Mouse (Mus musculus): ENCODE results near the gene Cul3. TPM values are rescaled to one million over a fixed set of nuclear protein-coding genes. Genes with fewer than 3 reads are reported as not detected.
"Not testable (repeated sequence)": the region's sequence is repeated elsewhere in the genome, so short reads cannot be mapped to it uniquely, and the experiment has no call there.

Cul3 gene
- 27.0 and 28.3 TPM in 2 replicates for polyA plus RNA-seq (2016; fragmentation: Nextera tagmentation; extraction: Ambion mirVana)

DNA sequence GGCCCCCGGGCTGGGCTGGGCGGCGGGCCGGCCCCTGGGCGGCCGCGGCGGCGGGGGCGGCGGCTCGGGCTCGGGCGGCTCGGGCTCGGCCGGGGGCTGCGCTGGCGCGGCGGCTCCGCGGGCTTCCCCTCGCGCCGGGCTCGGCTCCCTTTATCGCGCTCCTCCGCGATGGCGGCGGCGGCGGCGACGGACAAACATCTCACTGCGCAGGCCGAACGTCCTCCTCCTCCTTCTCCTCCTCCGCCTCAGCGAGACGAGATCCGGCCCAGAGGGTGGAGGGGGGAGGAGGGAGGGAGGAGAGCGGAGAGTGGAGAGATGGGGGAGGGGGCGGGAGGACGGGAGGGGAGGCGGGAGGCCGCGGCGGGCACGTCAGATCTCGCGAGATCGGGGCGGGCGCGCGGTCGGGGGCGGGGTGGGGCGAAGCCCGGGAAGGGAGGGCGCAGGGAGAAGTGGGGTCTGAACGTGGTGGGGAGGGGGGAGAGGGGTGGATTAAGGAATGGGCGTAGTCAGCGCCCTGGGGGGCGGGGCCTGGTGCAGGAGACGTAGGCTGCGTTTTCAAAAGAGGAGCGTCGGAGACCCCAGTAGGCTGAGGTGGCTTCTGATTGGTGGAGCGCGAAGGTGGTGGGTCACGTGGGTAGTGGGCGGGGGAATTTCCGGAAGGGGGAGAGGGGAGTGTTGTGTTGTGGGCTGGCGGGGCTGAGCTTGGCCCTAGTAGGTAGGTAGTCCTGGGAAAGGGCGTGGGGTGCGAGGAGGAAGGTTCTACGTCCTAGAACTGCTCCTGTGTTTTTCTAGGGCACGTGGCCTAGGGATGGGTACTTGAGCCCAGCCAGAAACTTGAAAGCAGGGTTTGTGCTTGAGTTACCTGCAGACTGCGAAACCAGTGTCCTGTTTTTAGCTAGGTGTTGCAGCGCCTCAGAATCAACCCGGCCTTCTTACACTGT is at the start of gene Cul3:
Gene Cul3 (minus strand): TSS at position 45 of the 941 bp plus-strand sequence.
- peak; percentile 99 for DNase-seq (ENCODE audit: low spot score)
- peak within 1 kb of the TSS; percentile 92 for H3K4me3 ChIP-seq
- H3K36me3 ChIP-seq, result no peaks in the 10 kb centered on the region
- H3K27ac ChIP-seq (replicated peaks), result peak within 1 kb of the TSS; percentile 98
- H3K9me3 ChIP-seq (replicated peaks), result no peaks in the 10 kb centered on the region
- 2% methylated on average over 59 of the region's 85 CpGs for WGBS
- H3K27me3 ChIP-seq (ENCODE audit: low read depth, poor library complexity, severe bottlenecking), result no peaks in the 10 kb centered on the region
- H3K4me1 ChIP-seq, result peaks cover 34% of the 10 kb centered on the region

DNA sequence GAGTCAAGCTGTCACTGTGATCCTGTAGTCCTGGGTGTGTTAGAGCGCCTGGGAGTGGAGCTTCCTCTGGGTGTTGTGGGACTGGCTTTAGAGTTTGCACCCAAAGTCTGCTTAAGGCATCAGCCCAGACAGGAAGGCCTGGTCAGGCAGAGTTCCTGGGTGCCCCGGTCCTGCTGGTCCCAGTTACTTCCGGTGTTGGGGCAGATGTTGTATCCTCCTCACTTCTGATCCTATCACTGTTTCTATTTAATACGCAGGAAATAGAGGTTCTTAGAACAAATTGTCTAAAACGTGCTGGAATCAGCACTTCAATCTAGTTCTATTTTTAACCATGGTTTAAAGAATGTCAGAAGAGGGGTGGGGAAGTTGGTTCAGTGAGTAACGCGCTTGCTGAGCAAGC is 49.2 kb upstream of the Cul3 start:
- no peaks in the 10 kb centered on the region for H3K27me3 ChIP-seq (ENCODE audit: low read depth, poor library complexity, severe bottlenecking)
- no peaks in the 10 kb centered on the region; the same call in 1 of the 2 replicates for H3K9me3 ChIP-seq (replicated peaks)
- H3K4me1 ChIP-seq, result no peaks in the 10 kb centered on the region
- no peak for DNase-seq (ENCODE audit: low spot score)
- no peak overlapping the region for H3K27ac ChIP-seq (replicated peaks)
- no peaks in the 10 kb centered on the region for H3K36me3 ChIP-seq
- 92% methylated on average over 7 of the region's 7 CpGs for WGBS
- H3K4me3 ChIP-seq, result no peak overlapping the region

DNA sequence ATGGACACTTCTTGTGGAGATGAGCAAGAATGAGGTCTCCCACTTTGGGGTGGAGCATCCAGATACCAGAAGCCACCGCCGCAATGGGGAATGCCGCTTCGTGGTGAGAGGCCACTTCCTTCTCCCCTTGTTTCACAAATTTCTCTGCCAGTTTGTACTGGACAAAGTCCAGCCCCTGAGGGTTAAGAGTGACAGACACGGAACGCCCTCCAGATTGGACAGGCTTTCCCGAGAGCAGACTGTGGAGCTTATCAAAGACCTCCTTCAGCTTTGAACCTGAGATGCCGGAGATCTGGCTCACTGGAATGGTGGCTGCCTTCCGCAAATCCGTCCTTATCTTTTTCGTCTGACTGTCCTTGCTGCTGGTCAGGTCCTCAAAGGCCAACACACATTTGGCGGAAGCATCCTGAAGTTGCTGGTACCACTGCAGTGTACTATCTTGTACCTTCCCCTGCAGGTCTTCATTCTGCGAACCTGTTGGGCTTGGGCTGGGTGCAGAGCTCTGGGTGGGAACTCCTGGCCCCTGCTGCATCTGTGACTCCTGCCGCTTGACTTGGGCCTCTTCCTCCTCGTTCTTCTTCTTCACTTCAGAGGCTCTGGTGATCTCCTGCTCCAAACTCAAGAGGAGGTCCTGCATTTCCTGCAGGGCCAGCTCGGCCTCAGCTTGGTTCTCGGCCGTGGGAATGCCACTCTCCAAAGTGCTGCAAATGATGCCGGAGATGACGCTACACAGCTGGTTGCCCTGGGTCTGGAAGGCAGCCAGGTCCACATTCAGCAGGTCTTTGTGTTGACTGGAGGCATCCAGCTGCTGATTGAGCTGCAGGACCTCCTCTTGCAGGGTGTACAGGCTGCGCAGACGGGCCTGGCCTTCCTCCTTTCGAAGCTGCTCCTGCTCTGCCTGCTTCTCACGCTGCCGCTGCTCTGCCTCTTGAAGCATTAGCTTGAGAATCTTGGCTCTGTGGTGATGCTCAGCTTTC is 43.6 kb upstream of the Cul3 start:
- H3K4me3 ChIP-seq, result no peak overlapping the region
- WGBS, result 89% methylated on average over 25 of the region's 25 CpGs
- H3K27ac ChIP-seq (replicated peaks), result no peak overlapping the region
- no peaks in the 10 kb centered on the region; the same call in 1 of the 2 replicates for H3K9me3 ChIP-seq (replicated peaks)
- no peaks in the 10 kb centered on the region for H3K4me1 ChIP-seq
- DNase-seq (ENCODE audit: low spot score), result no peak
- H3K36me3 ChIP-seq, result no peaks in the 10 kb centered on the region
- no peaks in the 10 kb centered on the region for H3K27me3 ChIP-seq (ENCODE audit: low read depth, poor library complexity, severe bottlenecking)

DNA sequence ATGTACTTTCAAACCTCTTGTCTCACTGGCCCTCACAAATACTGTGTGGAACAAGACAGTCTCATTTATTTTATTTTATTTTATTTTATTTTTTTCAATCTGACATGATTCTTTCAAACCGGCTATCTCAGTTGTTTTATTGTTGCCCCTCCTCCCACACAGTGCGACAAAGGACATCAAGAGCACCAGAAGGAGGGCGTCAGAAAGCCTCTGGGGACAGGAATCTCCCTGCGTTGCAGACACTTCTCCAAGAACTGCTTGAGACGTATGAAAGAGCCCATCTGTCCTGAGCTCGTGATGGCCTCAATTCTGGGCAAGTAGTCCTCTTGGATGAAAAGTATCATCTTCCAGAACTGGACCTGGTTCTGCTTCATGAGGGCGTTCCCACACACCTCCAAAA is 42.6 kb upstream of the Cul3 start:
- H3K4me3 ChIP-seq, result no peak overlapping the region
- H3K9me3 ChIP-seq (replicated peaks), result no peaks in the 10 kb centered on the region; the same call in 1 of the 2 replicates
- no peak overlapping the region for H3K27ac ChIP-seq (replicated peaks)
- WGBS, result 85% methylated on average over 7 of the region's 7 CpGs
- H3K4me1 ChIP-seq, result no peaks in the 10 kb centered on the region
- no peak for DNase-seq (ENCODE audit: low spot score)
- no peaks in the 10 kb centered on the region for H3K36me3 ChIP-seq
- H3K27me3 ChIP-seq (ENCODE audit: low read depth, poor library complexity, severe bottlenecking), result no peaks in the 10 kb centered on the region

DNA sequence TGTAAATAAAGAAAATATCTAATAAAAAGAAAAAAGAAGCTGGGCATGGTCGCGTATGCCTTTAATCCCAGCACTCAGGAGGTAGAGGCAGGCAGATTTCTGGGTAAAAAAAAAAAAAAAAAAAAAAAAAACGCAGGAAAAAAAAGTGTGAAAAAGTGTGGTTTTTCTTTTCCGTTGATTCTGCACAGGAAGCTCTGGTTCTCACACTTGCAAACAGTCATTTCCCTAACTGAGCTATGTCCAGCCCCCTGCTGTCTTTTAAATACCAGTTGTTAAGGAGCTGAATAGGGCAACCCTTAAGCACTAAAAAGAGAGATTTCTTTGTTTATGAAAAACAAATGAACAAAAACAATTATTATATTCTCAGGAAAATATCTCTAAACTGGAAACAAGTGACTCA is 41.0 kb upstream of the Cul3 start:
- Histone ChIP-seq H3K9me3 (replicated peaks) (no peaks in the 10 kb centered on the region), H3K4me3 (no peak overlapping the region), H3K27me3 (ENCODE audit: low read depth, poor library complexity, severe bottlenecking) (no peaks in the 10 kb centered on the region), H3K36me3 (no peaks in the 10 kb centered on the region), H3K4me1 (no peaks in the 10 kb centered on the region), H3K27ac (replicated peaks) (no peak overlapping the region)
- no peak for DNase-seq (ENCODE audit: low spot score)
- WGBS, result 24% methylated on average over 4 of the region's 4 CpGs

DNA sequence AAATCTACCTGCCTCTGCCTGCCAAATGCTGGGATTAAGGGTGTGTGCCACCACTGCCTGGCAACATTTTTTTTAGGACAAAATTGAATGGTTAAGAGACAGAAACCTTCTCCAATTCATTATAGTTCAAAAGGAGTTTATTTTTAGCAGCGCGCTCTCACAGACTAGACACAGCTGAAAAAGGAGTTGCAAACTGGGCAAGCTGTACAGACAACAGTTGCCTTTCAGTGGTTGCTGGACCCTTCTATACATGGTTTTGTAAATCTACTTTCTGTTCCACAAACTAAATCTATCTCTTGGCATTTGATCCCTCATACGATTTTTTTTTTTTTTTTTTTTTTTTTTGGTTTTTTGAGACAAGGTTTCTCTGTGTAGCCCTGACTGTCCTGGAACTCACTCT is 31.7 kb upstream of the Cul3 start:
- Histone ChIP-seq H3K9me3 (replicated peaks) (no peaks in the 10 kb centered on the region), H3K27me3 (ENCODE audit: low read depth, poor library complexity, severe bottlenecking) (no peaks in the 10 kb centered on the region), H3K4me3 (no peak overlapping the region), H3K4me1 (no peaks in the 10 kb centered on the region), H3K36me3 (no peaks in the 10 kb centered on the region), H3K27ac (replicated peaks) (no peak overlapping the region)
- DNase-seq (ENCODE audit: low spot score), result no peak
- WGBS, result 98% methylated on average over 3 of the region's 3 CpGs

DNA sequence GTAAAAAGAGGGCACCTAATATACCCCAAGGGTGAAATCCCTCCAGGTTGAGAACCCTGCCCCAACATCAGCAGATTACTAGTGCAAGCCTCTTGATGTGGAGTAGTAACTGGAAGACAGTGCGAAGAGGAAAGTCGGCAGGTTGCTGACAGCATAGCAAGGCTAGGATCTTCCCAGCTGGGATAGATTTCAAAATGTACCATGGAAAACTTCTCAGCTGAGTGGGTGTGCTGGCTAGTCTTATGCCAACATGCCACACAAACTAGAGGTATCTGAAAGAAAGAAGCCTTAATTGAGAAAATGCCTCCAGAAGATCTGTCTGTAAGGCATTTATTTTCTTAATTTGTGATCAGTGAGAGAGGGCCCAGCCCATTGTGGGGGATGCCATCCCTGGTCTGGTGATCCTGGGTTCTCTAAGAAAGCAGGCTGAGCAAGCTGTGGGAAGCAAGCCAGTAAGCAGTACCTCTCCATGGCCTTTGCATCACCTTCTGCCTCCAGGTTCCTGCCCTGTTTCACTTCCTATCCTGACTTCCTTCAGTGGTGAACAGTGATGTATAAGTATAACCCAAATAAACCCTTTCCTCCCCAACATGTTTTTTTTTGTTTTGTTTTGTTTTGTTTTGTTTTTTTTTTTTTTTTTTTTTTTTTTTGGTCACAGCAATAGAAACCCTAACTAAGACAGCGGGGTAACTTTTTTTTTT is 31.1 kb upstream of the Cul3 start:
- H3K4me3 ChIP-seq, result no peak overlapping the region
- WGBS, result 86% methylated on average over 3 of the region's 3 CpGs
- no peak overlapping the region for H3K27ac ChIP-seq (replicated peaks)
- no peaks in the 10 kb centered on the region for H3K4me1 ChIP-seq
- no peaks in the 10 kb centered on the region for H3K27me3 ChIP-seq (ENCODE audit: low read depth, poor library complexity, severe bottlenecking)
- H3K36me3 ChIP-seq, result no peaks in the 10 kb centered on the region
- no peak for DNase-seq (ENCODE audit: low spot score)
- no peaks in the 10 kb centered on the region for H3K9me3 ChIP-seq (replicated peaks)

DNA sequence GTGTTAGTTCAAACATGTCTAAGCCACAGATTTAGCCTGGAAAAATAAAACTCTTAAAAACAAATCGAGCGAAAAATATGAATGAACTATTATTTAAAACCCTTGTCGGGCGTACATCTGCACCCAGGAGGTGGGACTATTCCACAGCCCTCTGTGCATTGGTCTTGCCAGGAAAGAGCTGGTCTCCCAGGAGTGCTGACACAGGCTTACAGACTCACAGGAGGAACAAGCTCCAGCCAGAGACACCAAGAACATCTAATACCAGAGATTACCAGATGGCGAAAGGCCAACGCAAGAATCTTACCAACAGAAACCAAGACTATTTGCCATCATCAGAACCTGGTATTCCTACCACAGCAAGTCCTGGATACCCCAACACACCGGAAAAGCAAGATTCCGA is 23.2 kb upstream of the Cul3 start:
- Histone ChIP-seq H3K9me3 (replicated peaks) (no peaks in the 10 kb centered on the region), H3K4me3 (no peak overlapping the region), H3K27me3 (ENCODE audit: low read depth, poor library complexity, severe bottlenecking) (no peaks in the 10 kb centered on the region), H3K4me1 (no peaks in the 10 kb centered on the region), H3K27ac (replicated peaks) (no peak overlapping the region), H3K36me3 (no peaks in the 10 kb centered on the region)
- 91% methylated on average over 8 of the region's 8 CpGs for WGBS
- DNase-seq (ENCODE audit: low spot score), result no peak

DNA sequence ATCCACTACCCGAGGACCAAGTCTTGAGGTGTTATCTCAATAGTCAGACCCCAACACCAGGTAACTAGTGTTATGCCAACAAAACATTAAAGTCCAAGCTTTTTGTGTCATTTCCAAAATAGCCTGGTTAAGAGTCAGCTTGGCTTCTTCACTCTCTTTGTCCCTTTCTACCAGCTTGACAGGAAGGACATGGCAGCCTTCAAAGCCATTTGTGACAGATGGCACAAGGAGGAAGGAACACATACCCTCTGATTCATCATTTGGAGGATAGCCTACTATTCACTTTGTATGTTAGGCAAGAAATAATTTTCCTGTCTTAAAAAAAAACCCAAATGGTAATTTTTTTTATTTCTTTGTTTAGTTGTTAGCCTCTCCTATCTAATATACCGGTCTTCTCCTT is 22.7 kb upstream of the Cul3 start:
- Histone ChIP-seq H3K36me3 (no peaks in the 10 kb centered on the region), H3K27ac (replicated peaks) (no peak overlapping the region), H3K4me1 (no peaks in the 10 kb centered on the region), H3K27me3 (ENCODE audit: low read depth, poor library complexity, severe bottlenecking) (no peaks in the 10 kb centered on the region), H3K4me3 (no peak overlapping the region), H3K9me3 (replicated peaks) (no peaks in the 10 kb centered on the region)
- DNase-seq (ENCODE audit: low spot score), result no peak
- 86% methylated on average over 2 of the region's 2 CpGs for WGBS

DNA sequence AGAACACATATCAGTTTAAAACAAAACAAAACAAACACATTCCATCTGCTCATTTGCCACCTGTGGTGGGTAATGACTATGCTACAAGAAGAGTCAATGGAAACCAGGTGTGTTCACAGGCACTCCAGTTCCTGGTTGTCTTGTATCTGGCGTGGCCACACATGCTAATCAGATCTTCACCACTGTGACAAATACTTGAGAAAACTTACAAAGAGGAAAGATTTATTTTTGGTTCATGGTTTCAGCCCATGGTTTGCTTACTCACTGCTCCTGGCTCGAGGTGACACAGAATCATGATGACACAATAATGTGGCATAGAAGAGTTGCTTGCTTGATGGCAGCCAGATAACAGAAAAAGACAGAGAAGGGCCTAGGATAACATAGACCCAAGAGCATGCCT is 22.1 kb upstream of the Cul3 start:
- no peaks in the 10 kb centered on the region for H3K9me3 ChIP-seq (replicated peaks)
- H3K36me3 ChIP-seq, result no peaks in the 10 kb centered on the region
- H3K27ac ChIP-seq (replicated peaks), result no peak overlapping the region
- H3K4me1 ChIP-seq, result no peaks in the 10 kb centered on the region
- H3K4me3 ChIP-seq, result no peak overlapping the region
- no peaks in the 10 kb centered on the region for H3K27me3 ChIP-seq (ENCODE audit: low read depth, poor library complexity, severe bottlenecking)
- no peak for DNase-seq (ENCODE audit: low spot score)
- 66% methylated on average over 2 of the region's 2 CpGs for WGBS

DNA sequence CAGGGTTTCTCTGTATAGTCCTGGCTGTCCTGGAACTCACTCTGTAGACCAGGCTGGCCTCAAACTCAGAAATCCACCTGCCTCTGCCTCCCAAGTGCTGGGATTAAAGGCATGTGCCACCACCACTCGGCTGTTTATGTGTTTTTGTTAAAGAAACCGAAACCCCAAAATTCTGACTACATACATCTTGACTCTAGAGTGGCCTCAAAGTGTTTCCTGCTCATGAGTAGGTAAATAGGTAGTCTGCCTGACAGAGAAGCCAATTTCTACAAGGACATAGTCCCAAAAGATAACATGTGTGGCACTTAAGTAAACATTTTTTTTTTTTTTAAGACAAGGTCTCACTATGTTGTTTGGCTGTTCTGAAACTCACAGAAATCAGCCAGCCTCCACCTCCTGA is 21.5 kb upstream of the Cul3 start:
- not testable (repeated sequence) for H3K27ac ChIP-seq (replicated peaks); H3K27me3 ChIP-seq (ENCODE audit: low read depth, poor library complexity, severe bottlenecking)
- 87% methylated on average over 2 of the region's 2 CpGs for WGBS

DNA sequence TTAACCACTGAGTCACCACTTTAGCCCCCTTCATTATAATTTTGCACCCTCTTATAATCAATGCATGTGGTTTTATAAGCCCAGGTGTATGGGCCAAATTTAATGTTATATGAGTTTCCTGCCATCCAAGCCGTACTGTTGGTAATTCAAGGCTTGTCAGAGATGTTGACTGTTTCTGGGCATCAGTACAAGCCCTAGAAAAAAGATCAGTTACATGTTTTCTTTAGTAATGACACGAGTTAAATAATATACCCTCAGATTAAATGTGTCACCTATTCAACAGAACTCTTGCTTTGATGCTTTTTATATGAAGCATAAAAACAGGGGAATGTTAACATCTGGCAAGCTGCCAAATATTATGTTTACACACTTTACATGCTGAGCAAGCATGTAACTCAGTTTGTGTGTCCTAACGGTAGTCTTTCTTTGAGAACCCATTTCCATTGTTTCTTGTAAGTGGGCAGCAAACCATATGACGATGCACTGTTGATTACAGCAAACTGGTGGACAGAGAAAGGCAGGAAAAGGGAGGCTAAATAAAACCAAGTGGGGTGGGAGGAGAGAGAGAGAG is 19.8 kb upstream of the Cul3 start:
- WGBS, result 88% methylated on average over 4 of the region's 4 CpGs
- H3K36me3 ChIP-seq, result no peaks in the 10 kb centered on the region

More for the DNA sequence above, 21.5 kb upstream of the Cul3 start:
- H3K4me1 ChIP-seq; H3K36me3 ChIP-seq; H3K4me3 ChIP-seq; DNase-seq (ENCODE audit: low spot score); H3K9me3 ChIP-seq (replicated peaks): not testable (repeated sequence)

More for the DNA sequence above, 19.8 kb upstream of the Cul3 start:
- no peak overlapping the region for H3K4me3 ChIP-seq
- no peaks in the 10 kb centered on the region for H3K9me3 ChIP-seq (replicated peaks)
- no peaks in the 10 kb centered on the region for H3K27me3 ChIP-seq (ENCODE audit: low read depth, poor library complexity, severe bottlenecking)
- H3K27ac ChIP-seq (replicated peaks), result no peak overlapping the region
- H3K4me1 ChIP-seq, result no peaks in the 10 kb centered on the region
- no peak for DNase-seq (ENCODE audit: low spot score)
